Mouse (Mus musculus) hindbrain, embryonic 15.5 days (tissue): ENCODE measurements around the gene Atrnl1. TPM values are rescaled to one million over a fixed set of nuclear protein-coding genes. Genes with fewer than 3 reads are reported as not detected.
"Not testable (repeated sequence)": the region's sequence is repeated elsewhere in the genome, so short reads cannot be mapped to it uniquely, and the experiment has no call there.

Source experiments
- ATAC-seq: fragments of 200-750 bp; cut with Nextera tagmentation; 2 replicates; pipeline ENCODE4 v1.8.0; 2017; ENCODE audit warnings: low read depth, moderate number of reproducible peaks, moderate TSS enrichment; ENCODE audit not compliant: low FRiP score
- H3K27ac ChIP-seq: fragments of 300-500 bp; sonication (generic); replicated peaks from 2 replicates; pipeline ENCODE4 v1.5.1; 2015; ENCODE audit warnings: mild to moderate bottlenecking, inconsistent platforms
- H3K27me3 ChIP-seq: fragments of 300-500 bp; sonication (generic); 2 replicates; pipeline ENCODE4 v1.6.1; 2015; ENCODE audit warnings: control low read depth, inconsistent platforms
- H3K36me3 ChIP-seq: fragments of 300-500 bp; sonication (generic); 2 replicates; pipeline ENCODE4 v1.6.1; 2015; ENCODE audit warnings: control low read depth, inconsistent platforms
- H3K4me1 ChIP-seq: fragments of 300-500 bp; sonication (generic); replicated peaks from 2 replicates; pipeline ENCODE4 v1.6.1; 2015; ENCODE audit warnings: control low read depth, inconsistent platforms
- H3K4me2 ChIP-seq: fragments of 300-500 bp; sonication (generic); 2 replicates; pipeline ENCODE4 v1.6.1; 2015; ENCODE audit warnings: moderate library complexity, mild to moderate bottlenecking, inconsistent platforms
- H3K4me3 ChIP-seq: fragments of 300-500 bp; sonication (generic); 2 replicates; pipeline ENCODE4 v1.5.1; 2015; ENCODE audit warnings: mild to moderate bottlenecking, inconsistent platforms
- H3K9ac ChIP-seq: fragments of 300-500 bp; sonication (generic); 2 replicates; pipeline ENCODE4 v1.6.1; 2015; ENCODE audit warnings: inconsistent platforms
- H3K9me3 ChIP-seq: fragments of 300-500 bp; sonication (generic); 2 replicates; pipeline ENCODE4 v1.6.1; 2016; ENCODE audit warnings: control low read depth, inconsistent platforms
- WGBS: fragments of 180-500 bp; shearing (Covaris S2); methylation state at CpG from one replicate; pipeline ENCODE4 v1.1.7; 2015; 5-methylcytosine and 5-hydroxymethylcytosine counted together
- polyA plus RNA-seq: library from polyadenylated mRNA; unstranded; fragments of >200 nt; fragmentation: Nextera tagmentation; extraction: Ambion mirVana; gene quantifications from 2 replicates; pipeline ENCODE4 v1.2.1, GENCODE M21; 2015

The Atrnl1 gene
- polyA plus RNA-seq, 1 experiment from 2014 or later, result 7.5 TPM

DNA sequence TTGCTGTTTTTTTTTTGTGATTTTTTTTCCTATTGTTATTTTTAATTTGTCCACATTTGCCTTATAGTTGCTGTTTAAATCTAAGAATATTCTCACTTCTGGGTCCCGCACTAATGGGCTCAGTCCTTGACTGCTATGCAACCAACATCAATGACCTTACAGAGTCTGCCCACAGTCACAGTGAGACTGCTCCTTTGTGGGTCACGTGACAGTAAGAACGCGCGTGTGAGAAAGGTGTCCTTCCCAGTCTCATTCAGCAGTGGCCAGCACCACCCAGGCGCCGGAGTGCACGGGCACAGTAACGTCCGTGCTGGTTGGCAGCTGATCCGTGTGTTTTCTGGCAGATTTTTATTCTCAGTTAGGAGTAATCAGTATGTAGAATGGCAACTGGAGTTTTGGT is 44.7 kb downstream of the Atrnl1 start:
- WGBS, result 88% methylated on average over 11 of the region's 11 CpGs

DNA sequence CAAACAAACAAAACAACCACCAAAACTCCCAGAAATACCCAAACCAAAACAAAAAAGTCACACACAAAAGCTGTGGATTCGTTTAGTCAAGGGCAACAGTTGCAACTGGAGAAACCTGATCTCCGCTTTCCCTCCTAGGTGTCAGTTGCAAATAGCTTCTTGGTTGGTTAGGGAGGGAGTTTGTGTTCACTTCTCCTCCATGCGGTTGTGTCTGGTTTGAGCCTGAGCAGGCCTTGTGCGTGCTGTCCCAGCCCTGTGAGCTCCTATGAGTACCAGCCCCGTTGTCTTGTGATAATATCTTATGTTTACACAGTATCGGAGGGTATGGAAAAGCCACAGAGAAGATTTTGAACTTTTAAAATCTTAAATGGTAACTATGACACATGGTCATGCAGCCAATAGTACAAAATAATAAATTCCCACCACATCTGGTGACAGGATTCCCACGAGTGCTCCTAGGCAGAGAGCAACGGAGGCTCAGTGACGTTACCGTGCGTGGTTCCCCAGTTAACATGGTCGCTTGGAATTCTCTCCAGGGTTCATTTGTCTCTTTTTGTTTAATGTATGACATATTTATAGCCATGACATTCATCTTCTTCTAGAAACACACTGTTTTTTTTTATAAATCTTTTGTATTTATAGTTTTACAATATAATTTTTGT is 46.7 kb downstream of the Atrnl1 start:
- Histone ChIP-seq H3K27ac (no peak overlapping the region), H3K4me1 (no peaks in the 10 kb centered on the region), H3K9ac (no peak overlapping the region), H3K27me3 (no peaks in the 10 kb centered on the region), H3K36me3 (0 out of 2 replicates have a peak, but pooled peaks cover 3% of the 10 kb centered on the region), H3K4me2 (no peak overlapping the region), H3K4me3 (no peak overlapping the region), H3K9me3 (no peaks in the 10 kb centered on the region)
- WGBS, result 72% methylated on average over 12 of the region's 12 CpGs
- no peak for ATAC-seq

More for the DNA sequence above, 44.7 kb downstream of the Atrnl1 start:
- H3K9ac ChIP-seq, result no peak overlapping the region
- no peaks in the 10 kb centered on the region for H3K9me3 ChIP-seq
- H3K4me3 ChIP-seq, result no peak overlapping the region
- no peaks in the 10 kb centered on the region for H3K4me1 ChIP-seq
- no peak overlapping the region for H3K27ac ChIP-seq
- no peak for ATAC-seq
- H3K27me3 ChIP-seq, result no peaks in the 10 kb centered on the region
- H3K36me3 ChIP-seq, result 0 out of 2 replicates have a peak, but pooled peaks cover 3% of the 10 kb centered on the region
- no peak overlapping the region for H3K4me2 ChIP-seq

DNA sequence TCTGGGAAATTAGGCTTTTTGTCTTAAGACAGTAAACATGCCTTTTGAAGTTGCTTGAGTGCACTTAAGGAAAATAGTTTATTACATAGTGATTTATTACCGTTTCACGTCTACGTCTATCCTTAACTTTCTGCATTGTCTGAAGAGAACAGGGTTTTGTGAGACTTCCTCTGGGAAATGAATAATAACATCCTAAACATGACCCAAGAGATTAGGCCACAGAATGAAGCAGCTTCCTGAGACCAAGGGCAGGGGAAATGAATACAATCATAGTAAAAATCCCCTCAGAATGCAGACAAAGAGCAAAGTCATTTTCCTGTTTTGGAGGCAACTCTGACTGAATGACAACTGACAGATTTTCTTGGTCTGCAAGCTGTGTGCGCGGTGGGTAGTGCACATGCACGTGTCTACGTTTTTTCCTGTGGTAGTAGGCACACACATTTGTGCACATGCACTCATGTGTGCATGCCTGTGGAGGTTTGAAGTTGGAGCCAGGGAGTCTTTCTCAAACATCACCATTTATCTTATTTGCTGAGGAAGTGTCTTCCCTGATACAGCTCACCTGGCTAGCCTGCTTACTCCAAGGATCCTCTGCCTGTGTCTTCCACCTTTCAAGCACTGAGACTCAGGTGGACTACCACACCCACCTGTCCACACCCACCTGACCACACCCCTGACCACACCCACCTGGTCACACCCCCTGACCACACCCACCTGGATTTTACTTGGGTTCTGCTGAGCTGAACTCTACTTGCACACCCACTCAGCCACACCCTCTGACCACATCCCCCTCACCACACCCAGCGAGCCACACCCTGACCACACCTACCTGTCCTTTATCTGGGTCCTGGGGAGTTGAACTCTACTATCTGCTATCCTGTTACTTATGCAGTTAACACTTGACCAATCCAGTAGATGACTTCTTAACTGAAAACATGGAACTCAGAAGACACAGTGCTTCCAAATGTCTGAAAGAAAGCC is 47.6 kb downstream of the Atrnl1 start:
- Histone ChIP-seq H3K27me3 (no peaks in the 10 kb centered on the region), H3K4me3 (no peak overlapping the region), H3K36me3 (no peaks in the 10 kb centered on the region), H3K27ac (no peak overlapping the region), H3K4me2 (no peak overlapping the region), H3K4me1 (no peaks in the 10 kb centered on the region), H3K9ac (no peak overlapping the region), H3K9me3 (no peaks in the 10 kb centered on the region)
- ATAC-seq, result no peak
- WGBS, result 84% methylated on average over 8 of the region's 8 CpGs

GRCm38 (mm10) chr19:57667011-57667410 is 56.2 kb downstream of the Atrnl1 start:
- Histone ChIP-seq H3K36me3 (no peaks in the 10 kb centered on the region), H3K4me2 (no peak overlapping the region), H3K4me1 (no peaks in the 10 kb centered on the region), H3K27ac (no peak overlapping the region), H3K27me3 (no peaks in the 10 kb centered on the region), H3K4me3 (no peak overlapping the region), H3K9ac (no peak overlapping the region), H3K9me3 (no peaks in the 10 kb centered on the region)
- WGBS, result 84% methylated on average over 9 of the region's 9 CpGs
- ATAC-seq, result no peak

DNA sequence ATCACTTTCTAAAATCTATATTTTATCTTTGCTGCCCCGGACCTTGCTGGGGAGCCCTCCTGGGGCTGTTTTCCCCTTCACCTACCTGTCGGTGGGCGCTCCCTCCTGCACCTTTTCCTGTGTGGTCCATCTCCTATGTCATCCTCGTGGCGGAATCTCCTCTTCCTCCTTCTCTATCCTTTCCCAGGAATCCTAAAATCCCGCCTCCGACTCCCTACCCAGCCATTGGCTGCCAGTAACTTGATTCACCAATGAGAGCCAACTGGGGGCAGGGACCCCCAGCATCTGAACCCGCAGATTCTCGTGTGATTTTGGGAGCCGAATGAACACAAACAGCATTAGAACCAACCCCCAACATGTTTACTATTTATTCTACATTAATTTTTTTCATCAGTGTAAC is 57.1 kb downstream of the Atrnl1 start:
- H3K9ac ChIP-seq, result no peak overlapping the region
- H3K36me3 ChIP-seq, result no peaks in the 10 kb centered on the region
- H3K9me3 ChIP-seq, result no peaks in the 10 kb centered on the region
- no peaks in the 10 kb centered on the region for H3K4me1 ChIP-seq
- ATAC-seq, result no peak
- H3K4me3 ChIP-seq, result no peak overlapping the region
- H3K27me3 ChIP-seq, result no peaks in the 10 kb centered on the region
- H3K4me2 ChIP-seq, result no peak overlapping the region
- WGBS, result 93% methylated on average over 10 of the region's 10 CpGs
- no peak overlapping the region for H3K27ac ChIP-seq

DNA sequence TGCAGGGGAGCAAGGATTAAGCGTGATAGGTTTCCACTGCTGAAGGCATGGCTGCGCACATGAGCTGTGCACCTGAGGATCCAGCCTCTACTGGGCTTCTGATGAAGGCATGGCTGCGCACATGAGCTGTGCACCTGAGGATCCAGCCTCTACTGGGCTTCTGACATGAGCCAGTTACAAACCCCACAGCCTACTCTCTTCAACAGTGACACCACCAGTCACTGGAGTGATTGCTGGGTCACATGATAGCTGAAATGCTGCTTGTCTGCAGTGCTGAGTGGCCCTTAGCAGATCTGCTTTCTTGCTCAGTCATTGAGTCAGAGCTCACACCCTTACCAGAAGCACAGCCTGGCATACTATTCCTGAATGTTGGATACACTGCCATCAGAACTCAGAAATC is 68.6 kb downstream of the Atrnl1 start:
- H3K4me1 ChIP-seq, result no peaks in the 10 kb centered on the region
- H3K36me3 ChIP-seq, result no peaks in the 10 kb centered on the region
- ATAC-seq, result no peak
- H3K9ac ChIP-seq, result no peak overlapping the region
- no peak overlapping the region for H3K4me3 ChIP-seq
- H3K27ac ChIP-seq, result no peak overlapping the region
- WGBS, result 94% methylated on average over 3 of the region's 3 CpGs
- H3K27me3 ChIP-seq, result no peaks in the 10 kb centered on the region
- H3K9me3 ChIP-seq, result no peaks in the 10 kb centered on the region
- H3K4me2 ChIP-seq, result no peak overlapping the region

GRCm38 (mm10) chr19:57686596-57686995 is 75.8 kb downstream of the Atrnl1 start:
- peak; percentile 65; the same call in 1 of the 2 replicates for ATAC-seq
- no peaks in the 10 kb centered on the region for H3K36me3 ChIP-seq
- H3K27me3 ChIP-seq, result no peaks in the 10 kb centered on the region
- peak overlapping the region; percentile 24; the same call in 1 of the 2 replicates for H3K4me2 ChIP-seq
- 0 out of 2 replicates have a peak overlapping the region, but pooled peaks have one; percentile 4 for H3K4me3 ChIP-seq
- H3K27ac ChIP-seq, result no peak overlapping the region
- no peak overlapping the region for H3K9ac ChIP-seq
- 72% methylated on average over 20 of the region's 20 CpGs for WGBS
- no peaks in the 10 kb centered on the region for H3K4me1 ChIP-seq
- no peaks in the 10 kb centered on the region for H3K9me3 ChIP-seq

- no peak overlapping the region for H3K27ac ChIP-seq
- H3K4me1 ChIP-seq, result no peaks in the 10 kb centered on the region
- H3K4me2 ChIP-seq, result no peak overlapping the region
- ATAC-seq, result no peak
- no peaks in the 10 kb centered on the region for H3K9me3 ChIP-seq
- 88% methylated on average over 3 of the region's 3 CpGs for WGBS
- no peak overlapping the region for H3K4me3 ChIP-seq
- H3K9ac ChIP-seq, result no peak overlapping the region
- H3K27me3 ChIP-seq, result no peaks in the 10 kb centered on the region
- H3K36me3 ChIP-seq, result peaks cover 6% of the 10 kb centered on the region
Observed at GRCm38 (mm10) chr19:57692566-57692965, 81.7 kb downstream of the Atrnl1 start.

DNA sequence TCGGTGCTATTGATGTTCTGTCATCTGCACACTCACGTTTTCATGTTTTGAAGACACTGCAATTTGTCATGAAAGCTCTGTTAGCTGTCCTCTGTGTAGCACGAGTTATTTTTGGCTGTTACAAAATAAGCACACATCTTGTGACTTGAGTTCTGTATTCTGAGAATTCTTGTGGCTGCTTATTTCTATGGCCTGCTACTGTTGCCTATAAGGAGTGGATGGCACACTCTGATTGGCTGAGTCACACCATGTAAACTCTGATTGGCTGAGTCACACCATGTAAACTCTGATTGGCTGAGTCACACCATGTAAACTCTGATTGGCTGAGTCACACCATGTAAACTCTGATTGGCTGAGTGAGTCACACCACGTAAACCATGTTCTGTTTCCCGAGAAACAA is 85.9 kb downstream of the Atrnl1 start:
- not testable (repeated sequence) for H3K36me3 ChIP-seq, H3K9me3 ChIP-seq, H3K4me2 ChIP-seq, ATAC-seq, H3K27ac ChIP-seq, H3K4me1 ChIP-seq, H3K27me3 ChIP-seq, H3K4me3 ChIP-seq, H3K9ac ChIP-seq
- WGBS, result 87% methylated on average over 5 of the region's 5 CpGs

- Histone ChIP-seq H3K36me3 (peaks cover 21% of the 10 kb centered on the region), H3K9me3 (no peaks in the 10 kb centered on the region), H3K27ac (no peak overlapping the region), H3K9ac (no peak overlapping the region), H3K4me3 (no peak overlapping the region), H3K4me1 (no peaks in the 10 kb centered on the region), H3K27me3 (no peaks in the 10 kb centered on the region), H3K4me2 (no peak overlapping the region)
- WGBS, result 73% methylated on average over 5 of the region's 5 CpGs
- no peak for ATAC-seq
Observed at GRCm38 (mm10) chr19:57713138-57713537, 102.3 kb downstream of the Atrnl1 start.

GRCm38 (mm10) chr19:57724920-57725319 is 114.1 kb downstream of the Atrnl1 start:
- ATAC-seq, result no peak
- H3K4me3 ChIP-seq, result no peak overlapping the region
- no peak overlapping the region for H3K27ac ChIP-seq
- WGBS, result 78% methylated on average over 6 of the region's 6 CpGs
- H3K9ac ChIP-seq, result no peak overlapping the region
- no peaks in the 10 kb centered on the region for H3K27me3 ChIP-seq
- H3K4me1 ChIP-seq, result no peaks in the 10 kb centered on the region
- no peak overlapping the region for H3K4me2 ChIP-seq
- H3K9me3 ChIP-seq, result no peaks in the 10 kb centered on the region
- no peaks in the 10 kb centered on the region for H3K36me3 ChIP-seq

DNA sequence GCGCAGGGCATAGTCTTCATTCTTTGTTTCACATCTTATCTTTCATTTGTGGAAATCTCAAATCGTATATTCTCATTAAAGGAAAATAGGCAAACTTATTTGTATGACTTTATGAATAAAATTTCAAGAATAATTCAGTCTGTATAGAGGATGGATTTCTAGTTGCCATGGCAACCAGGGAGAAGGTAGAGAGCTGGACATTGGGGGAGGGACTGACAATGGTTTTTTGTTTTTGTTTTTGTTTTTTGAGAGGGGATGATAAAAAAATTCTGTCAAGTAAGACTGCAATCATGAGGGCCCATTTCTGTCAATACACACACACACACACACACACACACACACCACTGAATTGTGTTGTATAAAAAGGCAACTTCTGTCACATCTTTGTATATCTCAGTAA is 114.5 kb downstream of the Atrnl1 start:
- Histone ChIP-seq H3K27me3 (no peaks in the 10 kb centered on the region), H3K9ac (no peak overlapping the region), H3K4me2 (no peak overlapping the region), H3K27ac (no peak overlapping the region), H3K4me1 (no peaks in the 10 kb centered on the region), H3K9me3 (no peaks in the 10 kb centered on the region), H3K36me3 (no peaks in the 10 kb centered on the region), H3K4me3 (no peak overlapping the region)
- 95% methylated on average over 2 of the region's 2 CpGs for WGBS
- ATAC-seq, result no peak
